Mouse (Mus musculus) ovary, adult 18-20 months (tissue): ENCODE measurements around the gene Slc7a11.

ENCODE experiments used
- DNase-seq: peaks from one replicate; pipeline ENCODE4 v3.0.0; 2022; ENCODE audit warnings: low spot score, mixed read lengths

Gene Slc7a11

GRCm38 (mm10) chr3:49867147-49867950 is 576.1 kb downstream of the Slc7a11 start:
- DNase-seq, result no peak

DNA sequence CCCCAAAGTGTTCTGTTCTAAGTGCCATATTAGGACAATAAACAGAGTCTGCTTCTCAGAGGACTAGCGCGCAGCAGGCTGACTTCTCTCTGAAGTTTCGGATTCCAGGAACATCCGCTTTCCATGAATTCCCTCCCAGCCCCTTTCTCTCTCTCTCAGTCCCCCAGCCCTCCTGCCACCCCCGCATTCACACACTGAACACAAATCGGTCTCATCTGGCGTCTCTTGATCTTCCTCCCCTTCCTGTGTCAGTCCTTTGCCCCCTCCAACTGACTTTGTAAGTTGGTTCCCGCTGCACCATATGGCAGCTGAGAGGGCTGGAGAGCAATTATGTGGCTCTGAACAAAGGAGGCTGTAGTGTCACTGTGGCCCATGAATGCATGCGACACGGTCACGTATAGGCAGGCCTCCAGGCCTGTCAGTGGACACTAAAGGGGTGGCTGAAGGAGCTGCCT is 577.3 kb downstream of the Slc7a11 start:
- no peak for DNase-seq

DNA sequence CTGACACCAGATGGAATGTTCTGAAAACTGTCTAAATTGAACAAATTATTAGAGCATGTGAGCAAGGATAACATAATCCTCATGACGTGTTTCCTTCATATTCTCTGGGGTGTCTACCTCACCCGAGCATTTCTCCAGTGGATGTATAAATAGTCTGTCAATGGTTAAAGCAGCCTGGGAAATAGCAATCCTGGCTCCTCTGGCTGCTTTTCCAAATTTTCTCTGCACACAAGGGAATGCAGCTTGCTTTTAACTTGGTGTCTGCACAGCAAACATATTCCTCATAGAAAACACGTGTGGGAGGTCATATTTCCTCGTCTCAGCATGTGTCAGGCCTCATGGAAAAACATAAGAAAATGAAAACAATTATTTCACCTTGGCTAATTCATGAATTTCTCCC is 586.6 kb downstream of the Slc7a11 start:
- DNase-seq, result no peak

GRCm38 (mm10) chr3:49854277-49854676 is 589.1 kb downstream of the Slc7a11 start:
- DNase-seq, result no peak

GRCm38 (mm10) chr3:49842971-49843370 is 600.4 kb downstream of the Slc7a11 start:
- DNase-seq, result no peak
